ENCODE assay signal across 8 mouse cellular contexts in genomic region chr1:191184066-191184815, GRCm38 (mm10). TPM values are rescaled to one million over a fixed set of nuclear protein-coding genes. Genes with fewer than 3 reads are reported as not detected.
DNase-seq lines count a peak whose midpoint lies in the region; ATAC-seq and TF ChIP-seq lines count a peak whose summit lies in the region.

No protein-coding gene starts in this region.

- H3K9ac ChIP-seq in MEL (ENCODE audit: control insufficient read depth, low read depth, low read length, poor library complexity, severe bottlenecking), result peak overlapping the region; percentile 21
- H3K9ac ChIP-seq in hindbrain, postnatal 0 days (replicated peaks; ENCODE audit: low read length), result 0 out of 2 replicates have a peak overlapping the region, but pooled peaks have one; percentile 45
- no peak overlapping the region for H3K9ac ChIP-seq in liver, embryonic 14.5 days (replicated peaks)
- no peak overlapping the region for H3K9ac ChIP-seq in neural tube, embryonic 12.5 days

- H3K27ac ChIP-seq in MEL (ENCODE audit: control insufficient read depth, low read depth, low read length), result no peak overlapping the region
- H3K27ac ChIP-seq in embryonic fibroblast, embryonic 13.5 days (ENCODE audit: insufficient read depth, low read length), result no peak overlapping the region
- H3K27ac ChIP-seq in hindbrain, postnatal 0 days, result no peak overlapping the region
- no peak overlapping the region for H3K27ac ChIP-seq in liver, embryonic 14.5 days
- no peak overlapping the region for H3K27ac ChIP-seq in neural tube, embryonic 12.5 days

- WGBS in hindbrain, postnatal 0 days, result 2% methylated on average over 42 of the region's 42 CpGs
- WGBS in liver, embryonic 14.5 days (ENCODE audit: insufficient replicate concordance), result 3% methylated on average over 42 of the region's 42 CpGs
- WGBS in neural tube, embryonic 12.5 days, result 2% methylated on average over 42 of the region's 42 CpGs

- H3K79me2 ChIP-seq in MEL (ENCODE audit: control insufficient read depth, insufficient read depth, low read length, poor library complexity), result no peaks in the 10 kb centered on the region

- peak overlapping the region; percentile 100 for H3K4me2 ChIP-seq in hindbrain, postnatal 0 days (ENCODE audit: low read depth, low read length)
- H3K4me2 ChIP-seq in liver, embryonic 14.5 days (ENCODE audit: low read depth), result peak overlapping the region; percentile 73
- H3K4me2 ChIP-seq in neural tube, embryonic 12.5 days (replicated peaks), result peak overlapping the region; percentile 98

- no peak for TF ChIP-seq POLR2A in MEL (IDR thresholded peaks at IDR 0.05; ENCODE audit: control insufficient read depth in 1 of 2, insufficient read depth in 1 of 2, low read depth in 1 of 2, low read length in 2 of 2, poor library complexity in 1 of 2)
- no peak for TF ChIP-seq POLR2A in embryonic fibroblast, embryonic 13.5 days (IDR thresholded peaks at IDR 0.05; ENCODE audit: low read depth, low read length)

- no peak for TF ChIP-seq RAD21 in MEL (IDR thresholded peaks at IDR 0.05; ENCODE audit: low read depth, low read length)

- no peaks in the 10 kb centered on the region for H3K9me3 ChIP-seq in MEL (replicated peaks; ENCODE audit: insufficient read depth, low read length)
- H3K9me3 ChIP-seq in hindbrain, postnatal 0 days (ENCODE audit: low read length), result no peaks in the 10 kb centered on the region
- no peaks in the 10 kb centered on the region for H3K9me3 ChIP-seq in liver, embryonic 14.5 days (ENCODE audit: control insufficient read depth, low read length)
- H3K9me3 ChIP-seq in neural tube, embryonic 12.5 days, result no peaks in the 10 kb centered on the region

- DNase-seq in CD4-positive, CD25-positive, alpha-beta regulatory T cell, adult 2 months (ENCODE audit: low read depth, low spot score), result peak; percentile 39
- DNase-seq in MEL (ENCODE audit: low read depth, low spot score), result peak; percentile 17
- DNase-seq in hindbrain, postnatal 0 days (ENCODE audit: low spot score), result peak; percentile 54
- DNase-seq in liver, embryonic 14.5 days (ENCODE audit: low read depth in 3 of 3, low spot score in 3 of 3), result no peak
- no peak for DNase-seq in thymus, postnatal 14 days

- TF ChIP-seq CTCF in MEL (IDR thresholded peaks at IDR 0.05 in 2 of 3, conservative IDR thresholded peaks at IDR 0.05 in 1 of 3; ENCODE audit: control insufficient read depth in 1 of 3, insufficient read depth in 1 of 3, low read depth in 2 of 3, low read length in 3 of 3, poor library complexity in 1 of 3, severe bottlenecking in 1 of 3), result no peak
- no peak for TF ChIP-seq CTCF in embryonic fibroblast, embryonic 13.5 days (IDR thresholded peaks at IDR 0.05; ENCODE audit: borderline replicate concordance, insufficient read depth, low read length)
- TF ChIP-seq CTCF in hindbrain, postnatal 0 days (IDR thresholded peaks at IDR 0.05; ENCODE audit: low read depth), result peak; percentile 24; the same call in 1 of the 2 replicates
- TF ChIP-seq CTCF in liver, embryonic 14.5 days (IDR thresholded peaks at IDR 0.05; ENCODE audit: low read depth), result no peak

- H3K36me3 ChIP-seq in MEL (ENCODE audit: control insufficient read depth in 1 of 2, insufficient read depth in 2 of 2, low read length in 2 of 2), result no peaks in the 10 kb centered on the region; a peak in 1 of 4 replicates
- H3K36me3 ChIP-seq in hindbrain, postnatal 0 days (ENCODE audit: insufficient read depth, low read length), result no peaks in the 10 kb centered on the region
- H3K36me3 ChIP-seq in liver, embryonic 14.5 days (replicated peaks; ENCODE audit: control insufficient read depth, insufficient read depth, low read depth), result no peaks in the 10 kb centered on the region
- H3K36me3 ChIP-seq in neural tube, embryonic 12.5 days, result no peaks in the 10 kb centered on the region

- peak overlapping the region; percentile 36 to 55; a peak in 3 of 4 replicates for H3K4me3 ChIP-seq in MEL (ENCODE audit: control insufficient read depth in 1 of 2, insufficient read depth in 1 of 2, low read depth in 2 of 2, low read length in 2 of 2)
- H3K4me3 ChIP-seq in embryonic fibroblast, embryonic 13.5 days (ENCODE audit: insufficient read depth, low read length), result peak overlapping the region; percentile 35
- H3K4me3 ChIP-seq in hindbrain, postnatal 0 days (ENCODE audit: low read length), result peak overlapping the region; percentile 57
- peak overlapping the region in 1 of 2 experiments; percentile 52; a peak in 2 of 4 replicates for H3K4me3 ChIP-seq in liver, embryonic 14.5 days (ENCODE audit: insufficient read depth in 1 of 2, low read depth in 2 of 2, low read length in 2 of 2)
- H3K4me3 ChIP-seq in neural tube, embryonic 12.5 days, result peak overlapping the region; percentile 47

- no peak for ATAC-seq in CD4-positive, CD25-positive, alpha-beta regulatory T cell, adult 4 months
- no peak for ATAC-seq in hindbrain, postnatal 0 days
- ATAC-seq in liver, embryonic 14.5 days (ENCODE audit: insufficient read depth), result no peak
- ATAC-seq in neural tube, embryonic 12.5 days (ENCODE audit: low FRiP score, low read depth), result no peak

- no peak for TF ChIP-seq EP300 in MEL (IDR thresholded peaks at IDR 0.05; ENCODE audit: low read depth in 1 of 2, low read length in 2 of 2)
- no peak for TF ChIP-seq EP300 in liver, embryonic 14.5 days (IDR thresholded peaks at IDR 0.05; ENCODE audit: low read depth)

- peaks cover 10 to 18% of the 10 kb centered on the region in 2 experiments for H3K27me3 ChIP-seq in MEL (ENCODE audit: control insufficient read depth in 1 of 2, insufficient read depth in 2 of 2, low read length in 2 of 2)
- H3K27me3 ChIP-seq in hindbrain, postnatal 0 days (ENCODE audit: insufficient read depth, low read length), result peaks cover 57% of the 10 kb centered on the region
- H3K27me3 ChIP-seq in liver, embryonic 14.5 days (ENCODE audit: control insufficient read depth, insufficient read depth, low read length), result peaks cover 91% of the 10 kb centered on the region
- peaks cover 92% of the 10 kb centered on the region for H3K27me3 ChIP-seq in neural tube, embryonic 12.5 days (replicated peaks)

- H3K4me1 ChIP-seq in MEL (ENCODE audit: control insufficient read depth in 1 of 2, insufficient read depth in 2 of 2, low read length in 2 of 2), result peaks cover 0 to 6% of the 10 kb centered on the region in 2 experiments; a peak in 1 of 4 replicates
- peaks cover 4% of the 10 kb centered on the region; the same call in 1 of the 2 replicates for H3K4me1 ChIP-seq in embryonic fibroblast, embryonic 13.5 days (ENCODE audit: control insufficient read depth, insufficient read depth, low read length)
- 0 out of 2 replicates have a peak, but pooled peaks cover 12% of the 10 kb centered on the region for H3K4me1 ChIP-seq in hindbrain, postnatal 0 days (ENCODE audit: insufficient read depth, low read length)
- H3K4me1 ChIP-seq in liver, embryonic 14.5 days (replicated peaks; ENCODE audit: control insufficient read depth in 2 of 2, insufficient read depth in 2 of 2, low read length in 1 of 2), result peaks cover 0 to 2% of the 10 kb centered on the region in 2 experiments; a peak in 1 of 4 replicates
- peaks cover 35% of the 10 kb centered on the region for H3K4me1 ChIP-seq in neural tube, embryonic 12.5 days

TF ChIP-seq in MEL, 35 proteins besides CTCF, POLR2A, EP300 and RAD21 (continues in another document):
- TF ChIP-seq ZC3H11A (IDR thresholded peaks at IDR 0.05; ENCODE audit: low read depth, low read length) (no peak), SMC3 (IDR thresholded peaks at IDR 0.05; ENCODE audit: low read depth, low read length) (no peak), CHD1 (IDR thresholded peaks at IDR 0.05; ENCODE audit: low read depth, low read length) (no peak), JUND (IDR thresholded peaks at IDR 0.05; ENCODE audit: low read depth, low read length) (no peak), CHD2 (IDR thresholded peaks at IDR 0.05; ENCODE audit: low read length) (no peak), MAZ (IDR thresholded peaks at IDR 0.05; ENCODE audit: low read depth, low read length) (no peak), MYB (IDR thresholded peaks at IDR 0.05; ENCODE audit: low read depth, low read length) (no peak), UBTF (IDR thresholded peaks at IDR 0.05; ENCODE audit: borderline replicate concordance, insufficient read depth, low read depth, low read length) (no peak), HCFC1 (IDR thresholded peaks at IDR 0.05; ENCODE audit: low read depth, low read length) (no peak), POLR2AphosphoS5 (IDR thresholded peaks at IDR 0.05; ENCODE audit: borderline replicate concordance, low read depth, low read length) (no peak), MAX (IDR thresholded peaks at IDR 0.05; ENCODE audit: low read length) (no peak), ELF1 (IDR thresholded peaks at IDR 0.05; ENCODE audit: low read depth, low read length) (no peak), NELFE (IDR thresholded peaks at IDR 0.05; ENCODE audit: low read depth, low read length) (no peak), BHLHE40 (IDR thresholded peaks at IDR 0.05; ENCODE audit: borderline replicate concordance, low read depth, low read length) (no peak)

RNA-seq across cellular contexts. Expression of gene Fam71a, which starts 19.6 kb away (rescaled TPM):
- not detected for polyA plus RNA-seq in CD4-positive, CD25-positive, alpha-beta regulatory T cell, adult 4 months (2017; shearing (Covaris generic))
- total RNA-seq in MEL (2012; rRNA removed), result not detected in 2 replicates
- not detected for polyA plus RNA-seq in MEL (2012; ENCODE audit: insufficient read depth in 1 of 2, insufficient read length in 2 of 2, low read depth in 1 of 2, low replicate concordance in 2 of 2, missing spikeins in 1 of 2)
- not detected in 2 replicates for polyA plus RNA-seq in embryonic fibroblast, embryonic 13.5 days (2011; ENCODE audit: insufficient read length, low read depth, missing spikeins)
- total RNA-seq in hindbrain, postnatal 0 days (2014; rRNA removed), result not detected in 2 replicates
- not detected in 2 replicates for polyA plus RNA-seq in hindbrain, postnatal 0 days (2015; fragmentation: Nextera tagmentation; extraction: Ambion mirVana)
- polyA plus RNA-seq in liver, embryonic 14.5 days (2012; rRNA removed), result not detected in 2 replicates
- not detected in 2 replicates for polyA plus RNA-seq in liver, embryonic 14.5 days (2014; fragmentation: Nextera tagmentation; extraction: Ambion mirVana)
- polyA plus RNA-seq in neural tube, embryonic 12.5 days (2016; fragmentation: Nextera tagmentation; extraction: Ambion mirVana), result not detected in 2 replicates

RNA-seq across cellular contexts. Expression of gene Atf3, which starts 33.6 kb away (rescaled TPM):
- not detected for polyA plus RNA-seq in CD4-positive, CD25-positive, alpha-beta regulatory T cell, adult 4 months (2017; shearing (Covaris generic))
- 0.46 and 2.5 TPM in 2 replicates for total RNA-seq in MEL (2012; rRNA removed)
- polyA plus RNA-seq in MEL (2012; ENCODE audit: insufficient read depth in 1 of 2, insufficient read length in 2 of 2, low read depth in 1 of 2, low replicate concordance in 2 of 2, missing spikeins in 1 of 2), result 1 to 10 TPM in 1 of 2 experiments, not detected in 1; 1.4 TPM
- 2.6 and 6.3 TPM in 2 replicates for polyA plus RNA-seq in embryonic fibroblast, embryonic 13.5 days (2011; ENCODE audit: insufficient read length, low read depth, missing spikeins)
- 1.6 and 1.8 TPM in 2 replicates for total RNA-seq in hindbrain, postnatal 0 days (2014; rRNA removed)
- 1.7 and 1.8 TPM in 2 replicates for polyA plus RNA-seq in hindbrain, postnatal 0 days (2015; fragmentation: Nextera tagmentation; extraction: Ambion mirVana)
- 0.53 and 0.76 TPM in 2 replicates for polyA plus RNA-seq in liver, embryonic 14.5 days (2012; rRNA removed)
- 0.94 and 1.3 TPM in 2 replicates for polyA plus RNA-seq in liver, embryonic 14.5 days (2014; fragmentation: Nextera tagmentation; extraction: Ambion mirVana)
- polyA plus RNA-seq in neural tube, embryonic 12.5 days (2016; fragmentation: Nextera tagmentation; extraction: Ambion mirVana), result 2.0 and 2.1 TPM in 2 replicates

Comparison
In these comparisons a context has a peak if more than half of its experiments do, and no peak if none do; other contexts are left out.
1. DNase-seq: peak in CD4-positive, CD25-positive, alpha-beta regulatory T cell, adult 2 months (single experiment), MEL (single experiment) and hindbrain, postnatal 0 days (single experiment); none in liver, embryonic 14.5 days (0 of 3) and thymus, postnatal 14 days (single experiment).
2. H3K9ac ChIP-seq: peak in MEL (single experiment) and hindbrain, postnatal 0 days (single experiment); none in liver, embryonic 14.5 days (single experiment) and neural tube, embryonic 12.5 days (single experiment).
3. Peak in every context shown above with its lines, with median percentiles within 50 percentile points of each other: H3K4me2 ChIP-seq.